Mouse (Mus musculus): ENCODE data around the gene Slc10a3. TPM values are rescaled to one million over a fixed set of nuclear protein-coding genes. Genes with fewer than 3 reads are reported as not detected.
"Not testable (repeated sequence)": the region's sequence is repeated elsewhere in the genome, so short reads cannot be mapped to it uniquely, and the experiment has no call there.

The Slc10a3 gene
- 1 to 10 TPM; 4.3 to 5.4 TPM for total RNA-seq (2021)

- peak; percentile 82 for DNase-seq (ENCODE audit: low spot score)
- intact Hi-C loops (cut with DNase I) = no loop called here
Observed at GRCm38 (mm10) chrX:74372888-74373549, at the start of gene Slc10a3, which contains the start of gene Ubl4a. TSS of gene Slc10a3 (minus strand) at chrX:74373349. TSS of gene Ubl4a (minus strand) at chrX:74373218.

GRCm38 (mm10) chrX:74413377-74413776, 40.2 kb upstream of the Slc10a3 start:
- intact Hi-C loops (cut with DNase I) = loop anchor here (5.0 to 10.0 kb wide), 4 partner anchors 296 to 1359 kb away; partner anchors contain the start of genes Hcfc1 and Irak1
- peak; percentile 18 for DNase-seq (ENCODE audit: low spot score)

- intact Hi-C loops (cut with DNase I) = no loop called here
- DNase-seq (ENCODE audit: low spot score) = no peak
Observed at GRCm38 (mm10) chrX:74408340-74408739, 35.2 kb upstream of the Slc10a3 start.

- intact Hi-C loops (cut with DNase I) = no loop called here
- DNase-seq (ENCODE audit: low spot score) = no peak
Observed at GRCm38 (mm10) chrX:74400136-74400535, 27.0 kb upstream of the Slc10a3 start.

- intact Hi-C loops (cut with DNase I) = no loop called here
- peak; percentile 74 for DNase-seq (ENCODE audit: low spot score)
Observed at GRCm38 (mm10) chrX:74392535-74393443, 19.6 kb upstream of the Slc10a3 start, which contains the start of the genes Fam3a and Ikbkg. TSS of gene Fam3a (minus strand) at chrX:74393272. TSS of gene Ikbkg (plus strand) at chrX:74393290.

GRCm38 (mm10) chrX:74388153-74388552, 15.0 kb upstream of the Slc10a3 start:
- DNase-seq (ENCODE audit: low spot score) = no peak
- intact Hi-C loops (cut with DNase I) = no loop called here

GRCm38 (mm10) chrX:74384451-74384850, 11.3 kb upstream of the Slc10a3 start:
- DNase-seq (ENCODE audit: low spot score) = no peak
- intact Hi-C loops (cut with DNase I) = no loop called here

GRCm38 (mm10) chrX:74368209-74368909, 4.8 kb downstream of the Slc10a3 start:
- DNase-seq (ENCODE audit: low spot score) = peak; percentile 56
- intact Hi-C loops (cut with DNase I) = loop anchor here (5.0 kb wide), 2 partner anchors 56 to 121 kb away; partner anchors contain the start of genes Fam50a and Flna

GRCm38 (mm10) chrX:74367512-74367911, 5.6 kb downstream of the Slc10a3 start:
- no peak for DNase-seq (ENCODE audit: low spot score)
- intact Hi-C loops (cut with DNase I) = loop anchor here (5.0 kb wide), 2 partner anchors 55 to 120 kb away; partner anchors contain the start of genes Fam50a and Flna

GRCm38 (mm10) chrX:74359171-74359570, 14.0 kb downstream of the Slc10a3 start:
- intact Hi-C loops (cut with DNase I) = no loop called here
- no peak for DNase-seq (ENCODE audit: low spot score)

GRCm38 (mm10) chrX:74357069-74357468, 16.1 kb downstream of the Slc10a3 start:
- DNase-seq (ENCODE audit: low spot score); intact Hi-C loops (cut with DNase I): not testable (repeated sequence)

- intact Hi-C loops (cut with DNase I) = no loop called here
Observed at GRCm38 (mm10) chrX:74353467-74353770, 19.7 kb downstream of the Slc10a3 start, which contains the start of gene Lage3. TSS of gene Lage3 (minus strand) at chrX:74353618.

GRCm38 (mm10) chrX:74352645-74353466, 20.3 kb downstream of the Slc10a3 start:
- DNase-seq (ENCODE audit: low spot score) = no peak
- intact Hi-C loops (cut with DNase I) = no loop called here

More at GRCm38 (mm10) chrX:74353467-74353770, 19.7 kb downstream of the Slc10a3 start, which contains the start of gene Lage3:
- peak; percentile 72 for DNase-seq (ENCODE audit: low spot score)

GRCm38 (mm10) chrX:74330166-74330930, 42.8 kb downstream of the Slc10a3 start:
- intact Hi-C loops (cut with DNase I) = no loop called here
- no peak for DNase-seq (ENCODE audit: low spot score)

- no peak for DNase-seq (ENCODE audit: low spot score)
- intact Hi-C loops (cut with DNase I) = no loop called here
Observed at GRCm38 (mm10) chrX:74329215-74329671, 43.9 kb downstream of the Slc10a3 start.

GRCm38 (mm10) chrX:74328725-74329161, 44.4 kb downstream of the Slc10a3 start, which contains the start of gene Plxna3:
TSS of gene Plxna3 (plus strand) at chrX:74329066.
- intact Hi-C loops (cut with DNase I) = no loop called here
- DNase-seq (ENCODE audit: low spot score) = peak; percentile 49
